Mouse (Mus musculus) frontal cortex, postnatal 25 days (tissue): ENCODE measurements around the gene Dph3.
A peak's percentile ranks its signal among the peaks of the same experiment; 100 is the strongest.

Source experiments
- DNase-seq, 2 experiments: peaks; one replicate each; pipeline ENCODE4 v3.0.0; 2022; ENCODE audit warnings: low spot score in 2 of 2

Dph3 gene

GRCm38 (mm10) chr14:32084761-32085485 is 606 bp downstream of the Dph3 start, which contains the start of gene Oxnad1:
TSS of gene Oxnad1 (plus strand) at chr14:32085374.
- no peak for DNase-seq

GRCm38 (mm10) chr14:32083466-32083865 is 2.1 kb downstream of the Dph3 start:
- DNase-seq: no peak

- DNase-seq: no peak
Measured at GRCm38 (mm10) chr14:32082891-32083290, 2.6 kb downstream of the Dph3 start.

- DNase-seq: no peak
Measured at GRCm38 (mm10) chr14:32081026-32081425, 4.5 kb downstream of the Dph3 start.

- DNase-seq: peak; percentile 56 to 58
Measured at GRCm38 (mm10) chr14:32076896-32077575, 8.5 kb downstream of the Dph3 start.

GRCm38 (mm10) chr14:32073901-32074300 is 11.6 kb downstream of the Dph3 start:
- no peak for DNase-seq

- DNase-seq: peak in 1 of 2 experiments; percentile 47
Measured at GRCm38 (mm10) chr14:32073211-32073685, 12.3 kb downstream of the Dph3 start.

GRCm38 (mm10) chr14:32072807-32073206 is 12.7 kb downstream of the Dph3 start:
- DNase-seq: no peak

- no peak for DNase-seq
Measured at GRCm38 (mm10) chr14:32061398-32061797, 24.1 kb downstream of the Dph3 start.

- DNase-seq: no peak
Measured at GRCm38 (mm10) chr14:32057664-32058063, 27.9 kb downstream of the Dph3 start.

GRCm38 (mm10) chr14:32056675-32057074 is 28.9 kb downstream of the Dph3 start:
- no peak for DNase-seq

- no peak for DNase-seq
Measured at GRCm38 (mm10) chr14:32055781-32056180, 29.7 kb downstream of the Dph3 start.

- DNase-seq: no peak
Measured at GRCm38 (mm10) chr14:32054788-32055187, 30.7 kb downstream of the Dph3 start.

GRCm38 (mm10) chr14:32053895-32054294 is 31.6 kb downstream of the Dph3 start:
- DNase-seq: no peak

- DNase-seq: no peak
Measured at GRCm38 (mm10) chr14:32050171-32050570, 35.4 kb downstream of the Dph3 start.

GRCm38 (mm10) chr14:32046357-32046756 is 39.2 kb downstream of the Dph3 start:
- no peak for DNase-seq

- DNase-seq: no peak
Measured at GRCm38 (mm10) chr14:32042108-32042507, 43.4 kb downstream of the Dph3 start.

- DNase-seq: no peak
Measured at GRCm38 (mm10) chr14:32037661-32038252, 47.8 kb downstream of the Dph3 start.

- DNase-seq: no peak
Measured at GRCm38 (mm10) chr14:32036482-32036881, 49.0 kb downstream of the Dph3 start.

GRCm38 (mm10) chr14:32032522-32032921 is 53.0 kb downstream of the Dph3 start:
- peak; percentile 59 to 62 for DNase-seq
